Mouse (Mus musculus) CH12.LX (cell line): ENCODE results near the gene Ano8. TPM values are rescaled to one million over a fixed set of nuclear protein-coding genes. Genes with fewer than 3 reads are reported as not detected.
A peak's percentile ranks its signal among the peaks of the same experiment; 100 is the strongest.

Experiments
- DNase-seq: peaks from one replicate; pipeline ENCODE4 v3.0.0-alpha.2; 2013; ENCODE audit errors: extremely low read depth
- H3K27ac ChIP-seq: 2 replicates; pipeline ENCODE4 v1.5.1; 2012; ENCODE audit warnings: low read depth, mild to moderate bottlenecking, control low read depth, moderate library complexity; ENCODE audit not compliant: insufficient read depth
- H3K27me3 ChIP-seq: replicated peaks from 2 replicates; pipeline ENCODE3; 2012; ENCODE audit warnings: inconsistent platforms
- H3K36me3 ChIP-seq, 2 experiments: replicated peaks in 1 of 2; 2 replicates each; pipeline versions ENCODE3 to v1.6.1; 2012; ENCODE audit warnings: inconsistent platforms in 1 of 2, low read length in 1 of 2, mild to moderate bottlenecking in 1 of 2, mixed read lengths in 1 of 2, moderate library complexity in 1 of 2; ENCODE audit not compliant: control insufficient read depth in 1 of 2, insufficient read depth in 1 of 2
- H3K4me1 ChIP-seq, 2 experiments: 2 replicates each; pipeline ENCODE4 v1.6.1; 2012; ENCODE audit warnings: inconsistent platforms in 1 of 2, moderate library complexity in 1 of 2; ENCODE audit not compliant: insufficient read depth in 2 of 2, control insufficient read depth in 1 of 2
- H3K4me2 ChIP-seq: 2 replicates; pipeline ENCODE4 v1.6.1; 2012; ENCODE audit warnings: low read depth, mild to moderate bottlenecking, control low read depth; ENCODE audit not compliant: poor library complexity, insufficient read depth, severe bottlenecking
- H3K4me3 ChIP-seq, 3 experiments: fragments of 150-350 bp in 1 of 3; sonication (generic) in 1 of 3; replicated peaks in 1 of 3; 2 replicates each; pipeline versions ENCODE3 to v1.5.1; 2011 to 2012; ENCODE audit warnings: low read depth in 2 of 3, low read length in 2 of 3, mild to moderate bottlenecking in 2 of 3, moderate library complexity in 2 of 3, control low read depth in 1 of 3, improper control_type of control experiment in 1 of 3, inconsistent platforms in 1 of 3, mixed read lengths in 1 of 3; ENCODE audit not compliant: poor library complexity in 1 of 3
- H3K79me2 ChIP-seq: replicated peaks from 2 replicates; pipeline ENCODE4 v1.6.1; 2012; ENCODE audit warnings: mild to moderate bottlenecking, moderate library complexity; ENCODE audit not compliant: control insufficient read depth, poor library complexity, insufficient read depth, severe bottlenecking; ENCODE audit errors: extremely low read depth
- H3K9ac ChIP-seq: 2 replicates; pipeline ENCODE4 v1.6.1; 2012; ENCODE audit warnings: low read depth, mild to moderate bottlenecking, control low read depth, moderate library complexity; ENCODE audit not compliant: insufficient read depth
- H3K9me3 ChIP-seq: replicated peaks from 2 replicates; pipeline ENCODE3; 2012; ENCODE audit warnings: low read length, inconsistent platforms, mixed read lengths
- BHLHE40 ChIP-seq: IDR thresholded peaks from 2 replicates; pipeline ENCODE4 v1.6.1; 2011; ENCODE audit warnings: mild to moderate bottlenecking, low read depth, low read length, improper control_type of control experiment
- CTCF ChIP-seq, 2 experiments: IDR thresholded peaks in 1 of 2; conservative IDR thresholded peaks in 1 of 2; 2 replicates each; pipeline ENCODE4 v1.5.1; 2011 to 2012; ENCODE audit warnings: low read depth in 2 of 2, low read length in 2 of 2, improper control_type of control experiment in 1 of 2, inconsistent platforms in 1 of 2, mild to moderate bottlenecking in 1 of 2, moderate library complexity in 1 of 2
- E2F4 ChIP-seq: IDR thresholded peaks from 2 replicates; pipeline ENCODE4 v1.6.1; 2011; ENCODE audit warnings: low read depth, low read length, improper control_type of control experiment; ENCODE audit not compliant: insufficient replicate concordance
- ETS1 ChIP-seq: conservative IDR thresholded peaks from 2 replicates; pipeline ENCODE4 v1.6.1; 2012; ENCODE audit warnings: low read depth, mild to moderate bottlenecking, inconsistent platforms, low read length, improper control_type of control experiment, moderate library complexity
- IRF4 ChIP-seq: IDR thresholded peaks from 2 replicates; pipeline ENCODE4 v1.6.1; 2014; ENCODE audit warnings: low read depth, mild to moderate bottlenecking, inconsistent platforms, low read length, improper control_type of control experiment
- JUN ChIP-seq: IDR thresholded peaks from 2 replicates; pipeline ENCODE4 v1.6.1; 2011; ENCODE audit warnings: low read depth, mild to moderate bottlenecking, low read length, improper control_type of control experiment, moderate library complexity; ENCODE audit not compliant: insufficient read depth
- MAFK ChIP-seq: IDR thresholded peaks from 2 replicates; pipeline ENCODE4 v1.6.1; 2011; ENCODE audit warnings: low read length, improper control_type of control experiment; ENCODE audit not compliant: insufficient replicate concordance
- MEF2A ChIP-seq: IDR thresholded peaks from 2 replicates; pipeline ENCODE4 v1.6.1; 2014; ENCODE audit warnings: low read depth, mild to moderate bottlenecking, inconsistent platforms, low read length, improper control_type of control experiment, borderline replicate concordance
- MXI1 ChIP-seq: IDR thresholded peaks from 2 replicates; pipeline ENCODE4 v1.6.1; 2011; ENCODE audit warnings: mild to moderate bottlenecking, low read depth, low read length, improper control_type of control experiment
- MYC ChIP-seq: IDR thresholded peaks from 2 replicates; pipeline ENCODE4 v1.6.1; 2011; ENCODE audit warnings: low read depth, mild to moderate bottlenecking, improper control_type of control experiment, low read length
- NRF1 ChIP-seq: IDR thresholded peaks from 2 replicates; pipeline ENCODE4 v1.6.1; 2014; ENCODE audit warnings: low read depth, mild to moderate bottlenecking, inconsistent platforms, low read length, improper control_type of control experiment, moderate library complexity
- PAX5 ChIP-seq: IDR thresholded peaks from 2 replicates; pipeline ENCODE4 v1.6.1; 2012; ENCODE audit warnings: low read length, inconsistent platforms, mixed read lengths
- POLR2AphosphoS2 ChIP-seq: IDR thresholded peaks from 2 replicates; pipeline ENCODE4 v1.6.1; 2011; ENCODE audit warnings: low read depth, low read length, improper control_type of control experiment
- RAD21 ChIP-seq: IDR thresholded peaks from 2 replicates; pipeline ENCODE4 v1.6.1; 2011; ENCODE audit warnings: low read depth, mild to moderate bottlenecking, low read length, improper control_type of control experiment, moderate library complexity
- SIN3A ChIP-seq: IDR thresholded peaks from 2 replicates; pipeline ENCODE4 v1.6.1; 2012; ENCODE audit warnings: low read length, improper control_type of control experiment, inconsistent platforms
- USF1 ChIP-seq: IDR thresholded peaks from 2 replicates; pipeline ENCODE4 v1.6.1; 2014; ENCODE audit warnings: low read depth, mild to moderate bottlenecking, inconsistent platforms, low read length, improper control_type of control experiment
- ZC3H11A ChIP-seq: IDR thresholded peaks from 2 replicates; pipeline ENCODE4 v1.6.1; 2012; ENCODE audit warnings: low read depth, mild to moderate bottlenecking, inconsistent platforms, low read length, improper control_type of control experiment
- ZKSCAN1 ChIP-seq: IDR thresholded peaks from 2 replicates; pipeline ENCODE4 v1.6.1; 2012; ENCODE audit warnings: low read depth, inconsistent platforms, low read length, improper control_type of control experiment, borderline replicate concordance
- ZMIZ1 ChIP-seq: IDR thresholded peaks from 2 replicates; pipeline ENCODE4 v1.6.1; 2012; ENCODE audit warnings: low read depth, mild to moderate bottlenecking, inconsistent platforms, low read length, improper control_type of control experiment
- dilution Hi-C: fragments of 300-500 bp; cut with MboI; formaldehyde crosslinking; loops from 2 replicates; pipeline ENCODE4 v1.14.3; 2020; ENCODE audit warnings: low sequenced_read_pairs; ENCODE audit not compliant: extremely low pct_unique_long_range_greater_than_20kb, extremely low pct_ligation_motif_present
- in situ Hi-C: fragments of 300-500 bp; cut with MboI; formaldehyde crosslinking; loops from 3 replicates; pipeline ENCODE4 v1.14.3; 2019; ENCODE audit warnings: low sequenced_read_pairs, low pct_ligation_motif_present, low pct_unique_long_range_greater_than_20kb, mixed read lengths
- polyA plus RNA-seq: library from polyadenylated mRNA; unstranded; fragments of >175 nt; gene quantifications from 2 replicates; pipeline ENCODE4 v1.2.1, GENCODE M21; 2012; ENCODE audit warnings: low read depth; ENCODE audit not compliant: insufficient read length
- total RNA-seq, 2 experiments: library from RNA; depleted of rRNA; stranded (reverse); fragments of 300-350 nt in 1 of 2; fragments of >200 nt in 1 of 2; gene quantifications; 2 replicates each; pipeline ENCODE4 v1.2.3; 2012 to 2014

Ano8 gene
- total and polyA plus RNA-seq, 3 experiments: 1.8 to 6.7 (median 1.9) TPM

GRCm38 (mm10) chr8:71528362-71529073 is 42.8 kb upstream of the Ano8 start:
- Histone ChIP-seq H3K4me3 (no peak overlapping the region), H3K36me3 (no peaks in the 10 kb centered on the region), H3K4me2 (no peak overlapping the region), H3K27me3 (no peaks in the 10 kb centered on the region), H3K4me1 (peaks cover 32 to 60% of the 10 kb centered on the region in 2 experiments), H3K79me2 (no peaks in the 10 kb centered on the region), H3K9ac (no peak overlapping the region), H3K27ac (peak overlapping the region; percentile 5; the same call in 1 of the 2 replicates), H3K9me3 (no peaks in the 10 kb centered on the region)
- in situ Hi-C loops: no loop called here
- dilution Hi-C loops: no loop called here
- TF ChIP-seq ZMIZ1: no peak
- no peak for TF ChIP-seq RAD21
- TF ChIP-seq POLR2AphosphoS2: no peak
- no peak for TF ChIP-seq NRF1
- TF ChIP-seq ZC3H11A: no peak
- TF ChIP-seq USF1: no peak
- no peak for TF ChIP-seq JUN
- no peak for TF ChIP-seq BHLHE40
- no peak for TF ChIP-seq MEF2A
- no peak for TF ChIP-seq MXI1
- no peak for TF ChIP-seq PAX5
- no peak for TF ChIP-seq MYC
- no peak for TF ChIP-seq IRF4
- no peak for TF ChIP-seq SIN3A
- no peak for TF ChIP-seq CTCF (conservative IDR thresholded peaks at IDR 0.05 in 1 of 2, IDR thresholded peaks at IDR 0.05 in 1 of 2; ENCODE audit: low read depth in 2 of 2, low read length in 2 of 2)
- TF ChIP-seq ZKSCAN1: no peak
- TF ChIP-seq ETS1: no peak
- TF ChIP-seq MAFK: no peak
- no peak for TF ChIP-seq E2F4
- no peak for DNase-seq
